Comparison of ENCODE assay signal across 9 mouse cellular contexts in the genomic region with DNA sequence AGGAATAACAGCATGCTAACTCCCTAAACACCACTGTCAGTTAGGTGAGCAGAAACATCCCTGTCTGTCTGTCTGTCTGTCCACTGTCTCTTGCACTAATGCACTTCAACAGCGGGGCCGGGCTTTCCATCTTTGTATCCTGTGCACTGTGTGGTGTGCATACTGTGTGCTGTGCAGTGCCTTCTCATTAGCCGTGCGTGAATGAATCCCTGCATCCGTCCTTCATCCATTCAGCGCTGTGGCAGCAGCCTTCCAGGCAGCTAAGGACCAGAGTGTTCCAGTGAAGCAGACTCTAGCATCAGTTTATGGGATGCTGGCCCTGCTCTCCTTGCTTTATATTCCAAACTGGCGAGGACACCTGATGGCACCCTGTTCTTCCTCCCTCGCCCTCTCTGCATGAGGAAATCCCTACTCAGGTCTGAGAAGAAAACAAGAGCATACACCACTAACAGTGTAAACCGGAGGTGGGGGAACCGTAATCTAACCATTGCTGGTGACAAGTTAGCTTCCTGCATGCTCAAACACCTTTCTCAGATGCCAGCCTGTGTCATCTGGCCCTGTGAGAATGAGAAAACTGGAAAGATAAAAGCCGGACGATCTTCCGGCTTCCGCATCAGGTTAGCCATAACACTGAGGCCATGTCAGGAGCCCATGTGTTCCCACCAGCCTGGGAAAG.
DNase-seq lines count a peak whose midpoint lies in the region; ATAC-seq lines count a peak whose summit lies in the region.
"Had no signal": no experiment of that assay in that cellular context is flagged by ENCODE, and none has a peak within 500 bp of the region (broad histone marks: within the 10 kb centered on the region; RNA-seq: fewer than 3 reads in every experiment).

No protein-coding gene starts in this region.

- no peak overlapping the region for H3K4me3 ChIP-seq in forebrain, embryonic 14.5 days (ENCODE audit: low read depth, low read length)
- H3K4me3 ChIP-seq in midbrain, embryonic 15.5 days: no peak overlapping the region

- peak; percentile 37 for ATAC-seq in forebrain, embryonic 14.5 days
- ATAC-seq in midbrain, embryonic 15.5 days (replicated peaks): no peak
- ATAC-seq in erythroblast, adult 5-6 weeks (replicated peaks; ENCODE audit: low FRiP score, poor library complexity, severe bottlenecking): no peak

- DNase-seq in retina, postnatal 1 day: peak; percentile 45
- DNase-seq in retina, embryonic 14.5 days (ENCODE audit: low spot score): no peak
- peak; percentile 51 for DNase-seq in forebrain, embryonic 14.5 days (ENCODE audit: low spot score)
- DNase-seq in adipocyte (ENCODE audit: low spot score): no peak
- no peak for DNase-seq in heart, postnatal 10 days
- DNase-seq: left cerebral cortex, postnatal 4 days; lung, embryonic 14.5 days had no signal

- 0 out of 2 replicates have a peak, but pooled peaks cover 2% of the 10 kb centered on the region for H3K9me3 ChIP-seq in forebrain, embryonic 14.5 days (replicated peaks; ENCODE audit: control insufficient read depth, low read length)
- no peaks in the 10 kb centered on the region for H3K9me3 ChIP-seq in midbrain, embryonic 15.5 days

- H3K36me3 ChIP-seq in forebrain, embryonic 14.5 days (ENCODE audit: control insufficient read depth, insufficient read depth, low read length): peaks cover 6% of the 10 kb centered on the region; the same call in 1 of the 2 replicates
- H3K36me3 ChIP-seq in midbrain, embryonic 15.5 days (replicated peaks): no peaks in the 10 kb centered on the region

- peaks cover 49% of the 10 kb centered on the region for H3K4me1 ChIP-seq in forebrain, embryonic 14.5 days (ENCODE audit: control insufficient read depth, insufficient read depth, low read length)
- peaks cover 46% of the 10 kb centered on the region for H3K4me1 ChIP-seq in midbrain, embryonic 15.5 days

- no peaks in the 10 kb centered on the region for H3K27me3 ChIP-seq in forebrain, embryonic 14.5 days (replicated peaks; ENCODE audit: control insufficient read depth, insufficient read depth, low read length)
- H3K27me3 ChIP-seq in midbrain, embryonic 15.5 days (replicated peaks): no peaks in the 10 kb centered on the region

- 51% methylated on average over 14 of the region's 14 CpGs for WGBS in forebrain, embryonic 14.5 days
- 68% methylated on average over 14 of the region's 14 CpGs for WGBS in midbrain, embryonic 15.5 days

- intact Hi-C loops in heart, postnatal 10 days (cut with DNase I): no loop called here

- H3K4me2 ChIP-seq in forebrain, embryonic 14.5 days (ENCODE audit: low read length): no peak overlapping the region
- no peak overlapping the region for H3K4me2 ChIP-seq in midbrain, embryonic 15.5 days
- H3K4me2 ChIP-seq: lung, embryonic 14.5 days had no signal

- H3K9ac ChIP-seq in forebrain, embryonic 14.5 days (ENCODE audit: low read length): no peak overlapping the region
- no peak overlapping the region for H3K9ac ChIP-seq in midbrain, embryonic 15.5 days
- H3K9ac ChIP-seq: lung, embryonic 14.5 days had no signal

- peak overlapping the region; percentile 71 for H3K27ac ChIP-seq in forebrain, embryonic 14.5 days (ENCODE audit: low read depth, low read length)
- peak overlapping the region; percentile 58; the same call in 1 of the 2 replicates for H3K27ac ChIP-seq in midbrain, embryonic 15.5 days

Comparison
In these comparisons a context has a peak if more than half of its experiments do, and no peak if none do; other contexts are left out.
1. DNase-seq: peak in retina, postnatal 1 day (single experiment) and forebrain, embryonic 14.5 days (single experiment); none in retina, embryonic 14.5 days (single experiment), adipocyte (single experiment) and heart, postnatal 10 days (0 of 2).